Mouse (Mus musculus): ENCODE results near the gene Pdap1. TPM values are rescaled to one million over a fixed set of nuclear protein-coding genes. Genes with fewer than 3 reads are reported as not detected.
A peak's percentile ranks its signal among the peaks of the same experiment; 100 is the strongest.
"Not testable (repeated sequence)": the region's sequence is repeated elsewhere in the genome, so short reads cannot be mapped to it uniquely, and the experiment has no call there.

The Pdap1 gene
- polyA plus RNA-seq, 1 experiment from 2014 or later = 90.9 TPM

DNA sequence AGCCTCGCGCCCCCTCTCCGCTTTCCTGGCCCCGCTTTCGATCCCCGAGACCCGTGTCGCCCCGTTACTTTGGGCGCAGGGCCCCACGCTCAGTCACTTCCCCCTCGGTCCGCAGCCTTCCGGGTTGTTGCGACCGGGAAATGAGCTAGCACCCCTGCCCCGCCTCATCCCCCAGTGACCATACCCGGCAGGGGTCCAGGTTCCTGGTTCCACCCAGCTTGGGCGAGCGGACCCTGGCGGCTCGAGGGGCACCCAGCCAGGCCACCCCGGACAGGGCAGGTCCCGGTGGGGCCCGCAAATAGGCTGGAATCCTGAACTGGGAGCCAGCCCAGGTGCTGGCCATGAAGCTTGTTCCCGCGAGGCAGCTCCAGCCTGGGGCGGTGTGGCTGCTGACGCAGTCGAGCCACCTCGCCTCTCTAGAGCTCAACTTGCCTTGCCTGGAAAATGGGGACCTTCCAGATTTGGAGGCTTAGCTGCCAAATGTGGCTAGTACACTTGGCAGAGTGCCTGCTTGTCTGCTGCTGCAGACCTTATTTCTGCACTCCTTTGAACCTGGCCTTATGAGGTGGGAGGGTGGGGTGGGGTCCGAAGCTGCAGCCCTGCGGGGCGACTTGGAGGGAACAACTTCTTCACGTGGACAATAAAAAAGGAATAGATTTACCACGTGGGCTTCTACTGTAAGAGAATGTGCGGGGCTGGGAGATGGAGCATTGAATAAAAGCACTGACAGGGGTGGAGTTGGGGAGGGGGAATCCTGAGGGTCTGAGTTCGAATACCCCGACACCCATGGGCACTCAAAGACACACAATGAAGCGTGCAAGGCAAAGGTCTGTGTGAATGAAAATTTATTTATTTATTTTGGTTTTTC lies 25.2 kb downstream of the Pdap1 start:
- ATAC-seq = 0 out of 2 replicates have a peak, but pooled peaks have one; percentile 4

DNA sequence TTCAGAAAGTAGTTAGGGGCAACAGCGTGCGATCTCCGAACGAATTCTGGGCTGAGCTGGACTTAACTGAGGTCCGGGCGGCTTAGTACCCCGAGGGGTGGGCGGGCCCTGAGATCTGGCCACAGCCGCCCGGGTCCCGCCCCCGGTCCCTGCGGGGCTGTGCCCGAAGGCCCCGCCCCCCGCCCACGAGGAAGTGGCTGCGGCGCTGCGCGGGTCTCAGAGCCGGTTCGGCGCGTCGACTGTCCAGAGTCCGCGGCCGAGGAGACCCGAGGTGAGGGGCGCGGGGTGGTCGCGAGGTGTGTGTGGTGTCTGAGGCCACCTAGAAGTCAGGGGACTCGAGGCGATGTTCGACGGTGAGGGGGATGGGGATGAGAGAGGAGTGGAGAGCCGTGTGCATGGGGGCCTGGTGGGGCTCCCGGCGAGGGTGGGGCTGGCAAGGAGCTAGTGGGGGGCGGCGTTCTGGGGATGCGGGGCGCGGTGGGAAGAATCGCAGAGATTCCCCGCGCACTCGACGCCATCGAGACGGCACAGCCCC lies 25.9 kb downstream of the Pdap1 start, which contains the start of gene Arpc1b:
Arpc1b (plus strand) TSS at position 145 of the 535 bp plus-strand sequence.
- ATAC-seq = peak; percentile 53
- peak within 1 kb of the TSS; percentile 19; the same call in 1 of the 2 replicates for H3K27ac ChIP-seq (ENCODE audit: low read depth, low read length)
- H3K4me1 ChIP-seq (ENCODE audit: control insufficient read depth, insufficient read depth, low read depth, low read length) = peaks cover 9% of the 10 kb centered on the region
- WGBS = under 1% methylated on average over 44 of the region's 53 CpGs
- peak within 1 kb of the TSS; percentile 43 for H3K4me3 ChIP-seq (ENCODE audit: low read length)
- peaks cover 10% of the 10 kb centered on the region for H3K36me3 ChIP-seq (ENCODE audit: control insufficient read depth, insufficient read depth, low read length)
- peak within 1 kb of the TSS; percentile 65 for H3K9ac ChIP-seq (ENCODE audit: low read depth, low read length)
- H3K4me2 ChIP-seq (ENCODE audit: low read length) = peak within 1 kb of the TSS; percentile 59
- no peaks in the 10 kb centered on the region for H3K9me3 ChIP-seq (ENCODE audit: control insufficient read depth, low read length)
- peaks cover 5% of the 10 kb centered on the region; the same call in 1 of the 2 replicates for H3K27me3 ChIP-seq (replicated peaks; ENCODE audit: control insufficient read depth, insufficient read depth, low read length)

More for the DNA sequence above, 25.2 kb downstream of the Pdap1 start:
- Histone ChIP-seq H3K36me3 (ENCODE audit: control insufficient read depth, insufficient read depth, low read length) (peaks cover 10% of the 10 kb centered on the region), H3K9ac (ENCODE audit: low read depth, low read length) (peak overlapping the region; percentile 65), H3K9me3 (ENCODE audit: control insufficient read depth, low read length) (no peaks in the 10 kb centered on the region), H3K27ac (ENCODE audit: low read depth, low read length) (peak overlapping the region; percentile 19; the same call in 1 of the 2 replicates), H3K4me3 (ENCODE audit: low read length) (peak overlapping the region; percentile 43), H3K27me3 (replicated peaks; ENCODE audit: control insufficient read depth, insufficient read depth, low read length) (peaks cover 5% of the 10 kb centered on the region; the same call in 1 of the 2 replicates), H3K4me2 (ENCODE audit: low read length) (peak overlapping the region; percentile 59), H3K4me1 (ENCODE audit: control insufficient read depth, insufficient read depth, low read depth, low read length) (peaks cover 9% of the 10 kb centered on the region)
- 18% methylated on average over 39 of the region's 40 CpGs for WGBS

DNA sequence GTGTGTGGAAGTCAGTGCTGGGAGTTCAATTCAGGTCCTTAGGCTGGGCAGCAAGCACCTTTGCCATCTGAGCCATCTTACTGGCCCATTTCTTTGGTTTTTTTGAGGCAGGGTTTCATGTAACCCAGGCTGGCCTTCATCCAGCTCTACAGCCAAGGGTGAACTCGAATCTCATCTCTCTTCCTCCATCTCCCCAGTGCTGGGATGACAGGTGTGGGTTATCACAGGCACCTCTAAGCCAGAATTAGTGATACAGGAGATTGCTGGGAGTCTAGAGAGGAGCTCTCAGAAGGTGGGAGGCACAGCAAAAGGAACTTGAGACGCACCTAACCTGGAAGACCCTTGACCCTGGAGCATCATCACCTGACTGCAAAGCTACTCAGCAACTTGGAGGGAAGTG lies 26.6 kb downstream of the Pdap1 start:
- no peak overlapping the region; the same call in 1 of the 2 replicates for H3K4me3 ChIP-seq (ENCODE audit: low read length)
- ATAC-seq = no peak

DNA sequence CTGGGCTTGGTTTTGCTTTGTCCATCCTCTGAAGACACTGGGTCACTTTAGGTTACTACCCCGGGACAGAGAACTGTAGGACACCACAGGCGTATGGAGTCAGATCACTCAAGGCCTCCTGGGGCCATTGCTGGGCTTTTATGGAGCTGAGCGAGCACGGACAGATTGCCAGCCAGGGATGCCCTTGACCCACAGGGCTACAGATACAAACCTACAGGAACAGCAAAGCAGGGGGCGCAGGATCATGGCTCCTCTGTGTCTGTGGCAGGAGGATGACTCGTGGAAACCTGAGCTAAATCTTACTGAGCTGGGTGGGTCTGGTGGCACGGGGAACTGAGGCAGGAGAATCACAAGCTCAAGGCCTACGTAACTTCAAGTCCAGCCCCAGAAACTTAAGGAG lies 27.5 kb downstream of the Pdap1 start:
- no peak overlapping the region for H3K4me3 ChIP-seq (ENCODE audit: low read length)
- H3K4me1 ChIP-seq (ENCODE audit: control insufficient read depth, insufficient read depth, low read depth, low read length) = peaks cover 9% of the 10 kb centered on the region

More for the DNA sequence above, 26.6 kb downstream of the Pdap1 start:
- WGBS = 50% methylated on average over 2 of the region's 2 CpGs
- Histone ChIP-seq H3K9me3 (ENCODE audit: control insufficient read depth, low read length) (no peaks in the 10 kb centered on the region), H3K9ac (ENCODE audit: low read depth, low read length) (no peak overlapping the region), H3K27ac (ENCODE audit: low read depth, low read length) (no peak overlapping the region), H3K36me3 (ENCODE audit: control insufficient read depth, insufficient read depth, low read length) (peaks cover 15% of the 10 kb centered on the region), H3K4me2 (ENCODE audit: low read length) (no peak overlapping the region), H3K27me3 (replicated peaks; ENCODE audit: control insufficient read depth, insufficient read depth, low read length) (peaks cover 5% of the 10 kb centered on the region; the same call in 1 of the 2 replicates), H3K4me1 (ENCODE audit: control insufficient read depth, insufficient read depth, low read depth, low read length) (peaks cover 9% of the 10 kb centered on the region)

DNA sequence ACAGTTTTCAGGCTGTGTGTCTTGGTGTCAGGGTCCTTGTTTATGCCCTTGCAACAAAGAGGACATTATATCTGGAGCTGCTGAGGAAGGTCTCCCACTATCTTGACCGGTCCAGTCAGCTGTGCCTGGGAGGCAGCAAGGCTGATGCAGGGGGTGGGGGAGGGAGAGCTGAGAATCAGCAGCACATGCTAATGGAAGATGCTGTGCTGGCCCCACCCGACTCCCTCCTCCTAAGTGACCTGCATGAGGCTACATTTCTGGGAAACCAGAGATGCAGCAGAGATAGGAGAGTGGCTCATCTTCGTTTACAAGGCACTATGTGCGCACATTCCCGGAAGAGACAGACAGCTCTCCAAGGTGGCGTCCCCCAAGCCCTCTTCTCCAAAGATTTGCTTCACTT lies 29.6 kb downstream of the Pdap1 start:
- Histone ChIP-seq H3K4me2 (ENCODE audit: low read length) (no peak overlapping the region), H3K4me3 (ENCODE audit: low read length) (no peak overlapping the region), H3K36me3 (ENCODE audit: control insufficient read depth, insufficient read depth, low read length) (peaks cover 37% of the 10 kb centered on the region), H3K4me1 (ENCODE audit: control insufficient read depth, insufficient read depth, low read depth, low read length) (peaks cover 9% of the 10 kb centered on the region), H3K9ac (ENCODE audit: low read depth, low read length) (no peak overlapping the region), H3K9me3 (ENCODE audit: control insufficient read depth, low read length) (no peaks in the 10 kb centered on the region), H3K27me3 (replicated peaks; ENCODE audit: control insufficient read depth, insufficient read depth, low read length) (peaks cover 5% of the 10 kb centered on the region; the same call in 1 of the 2 replicates), H3K27ac (ENCODE audit: low read depth, low read length) (no peak overlapping the region)
- WGBS = 91% methylated on average over 6 of the region's 6 CpGs
- no peak for ATAC-seq

More for the DNA sequence above, 27.5 kb downstream of the Pdap1 start:
- WGBS = 82% methylated on average over 8 of the region's 8 CpGs
- no peaks in the 10 kb centered on the region for H3K9me3 ChIP-seq (ENCODE audit: control insufficient read depth, low read length)
- H3K4me2 ChIP-seq (ENCODE audit: low read length) = no peak overlapping the region
- no peak overlapping the region for H3K27ac ChIP-seq (ENCODE audit: low read depth, low read length)
- H3K36me3 ChIP-seq (ENCODE audit: control insufficient read depth, insufficient read depth, low read length) = peaks cover 23% of the 10 kb centered on the region
- no peak overlapping the region for H3K9ac ChIP-seq (ENCODE audit: low read depth, low read length)
- no peak for ATAC-seq
- H3K27me3 ChIP-seq (replicated peaks; ENCODE audit: control insufficient read depth, insufficient read depth, low read length) = peaks cover 5% of the 10 kb centered on the region; the same call in 1 of the 2 replicates

DNA sequence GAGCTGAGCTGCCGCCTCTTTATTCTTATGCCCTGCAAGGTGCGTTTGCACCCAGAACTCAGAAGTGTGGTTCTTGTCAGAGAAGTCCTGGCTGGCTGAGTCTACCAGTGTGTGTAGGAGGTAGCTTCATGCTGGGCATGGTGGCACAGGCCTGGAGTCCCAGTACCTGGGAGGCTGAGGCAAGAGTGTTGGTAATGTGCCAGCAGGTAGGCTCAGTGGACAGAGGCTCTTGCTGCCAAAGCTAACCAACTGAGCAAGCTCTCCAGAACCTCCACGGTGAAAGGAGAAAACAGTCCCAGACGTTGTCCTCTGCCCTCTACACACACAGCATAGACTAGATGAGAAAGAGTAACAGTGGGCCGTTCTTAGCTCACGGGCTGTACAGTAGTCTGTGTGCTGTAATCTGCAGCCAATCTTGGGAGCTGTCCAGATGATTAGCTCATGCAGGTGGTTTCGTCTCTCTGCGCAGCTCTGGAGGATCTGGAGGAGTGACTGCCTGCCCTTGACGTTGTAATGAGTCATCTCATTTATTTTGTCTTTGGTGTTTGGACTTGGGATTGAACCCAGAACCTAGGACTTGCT lies 34.3 kb downstream of the Pdap1 start:
- Histone ChIP-seq H3K36me3 (ENCODE audit: control insufficient read depth, insufficient read depth, low read length) (peaks cover 66% of the 10 kb centered on the region), H3K27ac (ENCODE audit: low read depth, low read length) (no peak overlapping the region), H3K9me3 (ENCODE audit: control insufficient read depth, low read length) (no peaks in the 10 kb centered on the region), H3K27me3 (replicated peaks; ENCODE audit: control insufficient read depth, insufficient read depth, low read length) (no peaks in the 10 kb centered on the region), H3K4me3 (ENCODE audit: low read length) (no peak overlapping the region), H3K9ac (ENCODE audit: low read depth, low read length) (no peak overlapping the region), H3K4me1 (ENCODE audit: control insufficient read depth, insufficient read depth, low read depth, low read length) (no peaks in the 10 kb centered on the region), H3K4me2 (ENCODE audit: low read length) (no peak overlapping the region)
- 93% methylated on average over 9 of the region's 9 CpGs for WGBS
- ATAC-seq = no peak

DNA sequence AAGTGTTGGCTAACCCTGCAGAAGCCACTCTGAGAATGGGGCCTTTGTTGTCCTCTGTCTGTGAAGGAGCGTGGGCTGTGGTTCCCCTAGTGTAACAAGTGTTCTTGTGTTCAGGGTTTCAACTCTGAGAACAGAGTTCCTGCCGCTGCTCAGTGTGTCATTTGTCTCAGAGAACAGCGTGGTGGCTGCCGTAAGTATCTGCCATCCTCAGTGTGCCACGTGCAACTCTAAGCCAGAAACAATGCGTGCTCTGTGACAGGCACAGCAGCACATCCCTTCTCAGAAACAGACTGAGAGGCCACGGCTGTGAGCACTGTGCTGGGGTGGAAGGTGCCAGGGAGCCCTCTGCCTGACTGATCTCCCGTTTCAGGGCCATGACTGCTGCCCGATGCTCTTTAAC lies 35.7 kb downstream of the Pdap1 start:
- Histone ChIP-seq H3K36me3 (ENCODE audit: control insufficient read depth, insufficient read depth, low read length) (peaks cover 56% of the 10 kb centered on the region), H3K27ac (ENCODE audit: low read depth, low read length) (no peak overlapping the region), H3K27me3 (replicated peaks; ENCODE audit: control insufficient read depth, insufficient read depth, low read length) (no peaks in the 10 kb centered on the region), H3K9ac (ENCODE audit: low read depth, low read length) (no peak overlapping the region), H3K4me3 (ENCODE audit: low read length) (no peak overlapping the region), H3K4me2 (ENCODE audit: low read length) (no peak overlapping the region), H3K4me1 (ENCODE audit: control insufficient read depth, insufficient read depth, low read depth, low read length) (no peaks in the 10 kb centered on the region), H3K9me3 (ENCODE audit: control insufficient read depth, low read length) (no peaks in the 10 kb centered on the region)
- peak; percentile 58; the same call in 1 of the 2 replicates for ATAC-seq
- 78% methylated on average over 9 of the region's 9 CpGs for WGBS

DNA sequence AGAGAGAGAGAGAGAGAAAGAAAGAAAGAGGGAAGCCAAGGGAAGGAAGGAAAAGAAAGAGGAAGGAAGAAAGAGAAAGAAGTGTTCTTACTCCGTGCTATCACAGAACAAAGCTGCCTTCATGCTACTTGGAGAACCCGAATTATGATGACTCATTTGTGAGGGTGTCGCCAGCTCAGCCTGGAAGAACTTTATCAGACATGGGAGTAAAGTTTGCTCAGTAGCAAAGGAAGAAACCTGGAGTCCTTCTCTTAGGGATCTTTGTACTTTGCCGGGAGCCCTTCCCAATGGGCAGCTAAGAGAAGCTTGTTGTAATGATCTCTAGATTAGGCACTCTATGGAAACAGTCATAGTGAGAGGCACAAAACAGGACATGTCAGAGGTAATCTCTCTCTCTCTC lies 37.3 kb downstream of the Pdap1 start:
- Histone ChIP-seq H3K4me1 (ENCODE audit: control insufficient read depth, insufficient read depth, low read depth, low read length) (no peaks in the 10 kb centered on the region), H3K27ac (ENCODE audit: low read depth, low read length) (no peak overlapping the region), H3K4me2 (ENCODE audit: low read length) (no peak overlapping the region), H3K9ac (ENCODE audit: low read depth, low read length) (no peak overlapping the region), H3K27me3 (replicated peaks; ENCODE audit: control insufficient read depth, insufficient read depth, low read length) (no peaks in the 10 kb centered on the region), H3K36me3 (ENCODE audit: control insufficient read depth, insufficient read depth, low read length) (peaks cover 54% of the 10 kb centered on the region), H3K4me3 (ENCODE audit: low read length) (no peak overlapping the region), H3K9me3 (ENCODE audit: control insufficient read depth, low read length) (no peaks in the 10 kb centered on the region)
- 95% methylated on average over 4 of the region's 4 CpGs for WGBS
- no peak for ATAC-seq

DNA sequence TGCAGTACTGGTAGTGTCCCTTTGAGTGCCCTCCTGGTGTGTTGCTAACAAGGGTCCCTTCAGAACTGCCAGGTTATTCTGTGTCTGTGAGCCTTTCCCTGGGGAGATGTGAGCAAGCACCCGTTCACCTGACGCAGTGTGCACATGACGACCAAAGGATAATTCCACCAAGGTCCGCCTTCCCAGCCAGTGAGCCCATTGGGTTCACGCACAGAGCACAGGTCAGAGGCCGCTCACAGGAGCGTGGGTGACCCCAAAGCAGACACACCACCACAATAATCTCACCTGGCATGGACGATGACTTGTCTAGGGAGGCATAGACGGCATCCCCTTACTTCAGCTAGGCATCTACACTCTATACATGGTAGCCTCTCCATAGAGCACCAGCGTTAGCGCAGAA lies 38.6 kb downstream of the Pdap1 start:
- H3K27me3 ChIP-seq (replicated peaks; ENCODE audit: control insufficient read depth, insufficient read depth, low read length); H3K4me2 ChIP-seq (ENCODE audit: low read length); H3K9ac ChIP-seq (ENCODE audit: low read depth, low read length); H3K9me3 ChIP-seq (ENCODE audit: control insufficient read depth, low read length); H3K4me3 ChIP-seq (ENCODE audit: low read length); H3K4me1 ChIP-seq (ENCODE audit: control insufficient read depth, insufficient read depth, low read depth, low read length); ATAC-seq; H3K27ac ChIP-seq (ENCODE audit: low read depth, low read length): not testable (repeated sequence)
- 95% methylated on average over 11 of the region's 11 CpGs for WGBS
- peaks cover 52% of the 10 kb centered on the region for H3K36me3 ChIP-seq (ENCODE audit: control insufficient read depth, insufficient read depth, low read length)
